Mouse (Mus musculus) adrenal gland, adult 2 months (tissue): Measurements from ENCODE around the gene Ect2. TPM values are rescaled to one million over a fixed set of nuclear protein-coding genes. Genes with fewer than 3 reads are reported as not detected.

Experiments
- DNase-seq: peaks from one replicate; pipeline ENCODE4 v3.0.0; 2021
- long read RNA-seq: library from polyadenylated mRNA; stranded (forward); transcript quantifications from one replicate; pipeline ENCODE4 v2.0.0, GENCODE M21; 2021
- polyA plus RNA-seq: library from polyadenylated mRNA; depleted of rRNA; stranded (reverse); fragments of >200 nt; gene quantifications from 2 replicates; pipeline ENCODE4 v1.2.3, GENCODE M21; 2012; rRNA removed
- total RNA-seq, 2 experiments: library from RNA; stranded (reverse); gene quantifications; 2 replicates each; pipeline ENCODE4 v1.2.3; 2021

Gene Ect2
- total RNA-seq: 1 to 10 TPM; 2.2 to 4.2 TPM
- 0.30 and 0.82 TPM in 2 replicates for polyA plus RNA-seq
- long read RNA-seq, partial matches to known transcripts: 1 of 2 reads
- long read RNA-seq, other reads (novel, unspliced or antisense): 1 of 2 reads

- DNase-seq: peak; percentile 98
Observed at GRCm38 (mm10) chr3:27153701-27154209, at the start of gene Ect2. Gene Ect2, minus strand, starts transcription at chr3:27153878.

- no peak for DNase-seq
Observed at GRCm38 (mm10) chr3:27201728-27202411, 48.2 kb upstream of the Ect2 start.

- DNase-seq: no peak
Observed at GRCm38 (mm10) chr3:27199120-27199519, 45.4 kb upstream of the Ect2 start.

GRCm38 (mm10) chr3:27197816-27198215, 44.1 kb upstream of the Ect2 start:
- no peak for DNase-seq

- no peak for DNase-seq
Observed at GRCm38 (mm10) chr3:27196529-27196928, 42.9 kb upstream of the Ect2 start.

GRCm38 (mm10) chr3:27195573-27196227, 42.0 kb upstream of the Ect2 start:
- DNase-seq: no peak

GRCm38 (mm10) chr3:27195153-27195552, 41.5 kb upstream of the Ect2 start:
- DNase-seq: peak; percentile 80

GRCm38 (mm10) chr3:27193844-27194317, 40.2 kb upstream of the Ect2 start:
- DNase-seq: peak; percentile 69

- DNase-seq: peak; percentile 59
Observed at GRCm38 (mm10) chr3:27191856-27192255, 38.2 kb upstream of the Ect2 start.

- DNase-seq: no peak
Observed at GRCm38 (mm10) chr3:27190865-27191264, 37.2 kb upstream of the Ect2 start.

- peak; percentile 91 for DNase-seq
Observed at GRCm38 (mm10) chr3:27189320-27190261, 35.9 kb upstream of the Ect2 start.

GRCm38 (mm10) chr3:27188386-27188785, 34.7 kb upstream of the Ect2 start:
- no peak for DNase-seq

- peak; percentile 88 for DNase-seq
Observed at GRCm38 (mm10) chr3:27183601-27184175, 30.0 kb upstream of the Ect2 start.

- DNase-seq: peak; percentile 97
Observed at GRCm38 (mm10) chr3:27182733-27183600, 29.3 kb upstream of the Ect2 start, which contains the start of gene Nceh1. Gene Nceh1, plus strand, starts transcription at chr3:27182965.

- peak; percentile 34 for DNase-seq
Observed at GRCm38 (mm10) chr3:27179711-27180110, 26.0 kb upstream of the Ect2 start.

GRCm38 (mm10) chr3:27170257-27170656, 16.6 kb upstream of the Ect2 start:
- DNase-seq: no peak

- DNase-seq: peak; percentile 74
Observed at GRCm38 (mm10) chr3:27165481-27166065, 11.9 kb upstream of the Ect2 start.

- no peak for DNase-seq
Observed at GRCm38 (mm10) chr3:27162410-27162804, 8.7 kb upstream of the Ect2 start.

- DNase-seq: no peak
Observed at GRCm38 (mm10) chr3:27161645-27162409, 8.1 kb upstream of the Ect2 start.
